Mouse (Mus musculus): ENCODE measurements around the gene Zfp42.

Gene Zfp42

GRCm38 (mm10) chr8:43257886-43258285 is 48.9 kb downstream of the Zfp42 start:
- no peak for ATAC-seq (ENCODE audit: insufficient number of reproducible peaks, low FRiP score, low TSS enrichment)

- ATAC-seq (ENCODE audit: insufficient number of reproducible peaks, low FRiP score, low TSS enrichment): no peak
Measured at GRCm38 (mm10) chr8:43255695-43256094, 51.1 kb downstream of the Zfp42 start.

GRCm38 (mm10) chr8:43251653-43252052 is 55.1 kb downstream of the Zfp42 start:
- ATAC-seq (ENCODE audit: insufficient number of reproducible peaks, low FRiP score, low TSS enrichment): no peak

- no peak for ATAC-seq (ENCODE audit: insufficient number of reproducible peaks, low FRiP score, low TSS enrichment)
Measured at GRCm38 (mm10) chr8:43248707-43249106, 58.1 kb downstream of the Zfp42 start.
